Mouse (Mus musculus): Measurements from ENCODE around the gene Lhx5.
A peak's percentile ranks its signal among the peaks of the same experiment; 100 is the strongest.

Gene Lhx5

GRCm38 (mm10) chr5:120432486-120433015 is 1.1 kb downstream of the Lhx5 start:
- no peak for DNase-seq (ENCODE audit: low spot score)

GRCm38 (mm10) chr5:120433135-120433760 is 1.7 kb downstream of the Lhx5 start:
- no peak for DNase-seq (ENCODE audit: low spot score)

GRCm38 (mm10) chr5:120434231-120434735 is 2.8 kb downstream of the Lhx5 start:
- DNase-seq (ENCODE audit: low spot score) = no peak

- peak; percentile 47 for DNase-seq (ENCODE audit: low spot score)
Observed at GRCm38 (mm10) chr5:120435006-120435681, 3.6 kb downstream of the Lhx5 start.

GRCm38 (mm10) chr5:120435731-120436501 is 4.4 kb downstream of the Lhx5 start:
- peak; percentile 45 for DNase-seq (ENCODE audit: low spot score)

- no peak for DNase-seq (ENCODE audit: low spot score)
Observed at GRCm38 (mm10) chr5:120436885-120437495, 5.5 kb downstream of the Lhx5 start.

- DNase-seq (ENCODE audit: low spot score) = peak; percentile 45
Observed at GRCm38 (mm10) chr5:120437539-120437938, 6.0 kb downstream of the Lhx5 start.

GRCm38 (mm10) chr5:120437986-120438385 is 6.5 kb downstream of the Lhx5 start:
- peak; percentile 42 for DNase-seq (ENCODE audit: low spot score)

- DNase-seq (ENCODE audit: low spot score) = no peak
Observed at GRCm38 (mm10) chr5:120438469-120438868, 7.0 kb downstream of the Lhx5 start.

GRCm38 (mm10) chr5:120438991-120439710 is 7.7 kb downstream of the Lhx5 start:
- peak; percentile 49 for DNase-seq (ENCODE audit: low spot score)

GRCm38 (mm10) chr5:120439887-120440670 is 8.6 kb downstream of the Lhx5 start:
- peak; percentile 49 for DNase-seq (ENCODE audit: low spot score)

GRCm38 (mm10) chr5:120440733-120441132 is 9.2 kb downstream of the Lhx5 start:
- peak; percentile 98 for DNase-seq (ENCODE audit: low spot score)

GRCm38 (mm10) chr5:120447305-120447704 is 15.8 kb downstream of the Lhx5 start:
- DNase-seq (ENCODE audit: low spot score) = peak; percentile 48

GRCm38 (mm10) chr5:120454756-120455337 is 23.3 kb downstream of the Lhx5 start:
- peak; percentile 56 for DNase-seq (ENCODE audit: low spot score)

- DNase-seq (ENCODE audit: low spot score) = no peak
Observed at GRCm38 (mm10) chr5:120456253-120456652, 24.8 kb downstream of the Lhx5 start.

- DNase-seq (ENCODE audit: low spot score) = no peak
Observed at GRCm38 (mm10) chr5:120456841-120457554, 25.5 kb downstream of the Lhx5 start.

GRCm38 (mm10) chr5:120457628-120458027 is 26.1 kb downstream of the Lhx5 start:
- DNase-seq (ENCODE audit: low spot score) = peak; percentile 86

- peak; percentile 65 for DNase-seq (ENCODE audit: low spot score)
Observed at GRCm38 (mm10) chr5:120459133-120459532, 27.6 kb downstream of the Lhx5 start.

GRCm38 (mm10) chr5:120461902-120462301 is 30.4 kb downstream of the Lhx5 start:
- DNase-seq (ENCODE audit: low spot score) = peak; percentile 43

Data from testis, postnatal 10 days (tissue).